Mouse (Mus musculus): Measurements from ENCODE around the gene Ddx25. TPM values are rescaled to one million over a fixed set of nuclear protein-coding genes. Genes with fewer than 3 reads are reported as not detected.

The Ddx25 gene
- polyA plus RNA-seq, 1 experiment from 2014 or later: 1.2 TPM

GRCm38 (mm10) chr9:35488496-35488895, 69.8 kb downstream of the Ddx25 start:
- no peak for ATAC-seq
- no peaks in the 10 kb centered on the region for H3K27me3 ChIP-seq (replicated peaks; ENCODE audit: control insufficient read depth, insufficient read depth, low read length)
- WGBS: 80% methylated on average over 4 of the region's 4 CpGs
- H3K9ac ChIP-seq (ENCODE audit: low read depth, low read length): no peak overlapping the region
- no peaks in the 10 kb centered on the region for H3K4me1 ChIP-seq (ENCODE audit: control insufficient read depth, insufficient read depth, low read length)
- H3K36me3 ChIP-seq (ENCODE audit: control insufficient read depth, insufficient read depth, low read length): 0 out of 2 replicates have a peak, but pooled peaks cover 2% of the 10 kb centered on the region
- H3K27ac ChIP-seq (ENCODE audit: low read length): no peak overlapping the region
- no peak overlapping the region for H3K4me2 ChIP-seq (ENCODE audit: low read depth, low read length)
- H3K4me3 ChIP-seq (ENCODE audit: low read length): no peak overlapping the region
- no peaks in the 10 kb centered on the region for H3K9me3 ChIP-seq (ENCODE audit: control insufficient read depth, low read length)

Other genes starting within 250 kb of the Ddx25 start
- 4.7 and 5.5 TPM in 2 replicates for gene Cdon, start 137.4 kb downstream of the Ddx25 start, polyA plus RNA-seq (2015; fragmentation: Nextera tagmentation; extraction: Ambion mirVana)
- gene Gm1113, start 40.3 kb downstream of the Ddx25 start, polyA plus RNA-seq (2015; fragmentation: Nextera tagmentation; extraction: Ambion mirVana): not detected in 2 replicates
- 15.0 and 16.5 TPM in 2 replicates for gene Pus3, start 67 bp upstream of the Ddx25 start, polyA plus RNA-seq (2015; fragmentation: Nextera tagmentation; extraction: Ambion mirVana)
- 0.38 and 0.66 TPM in 2 replicates for gene Pate2, start 11.8 kb upstream of the Ddx25 start, polyA plus RNA-seq (2015; fragmentation: Nextera tagmentation; extraction: Ambion mirVana)
- 10.8 TPM in 2 replicates for gene Hyls1, start 11.9 kb upstream of the Ddx25 start, polyA plus RNA-seq (2015; fragmentation: Nextera tagmentation; extraction: Ambion mirVana)
- gene Pate4, start 53.4 kb upstream of the Ddx25 start, polyA plus RNA-seq (2015; fragmentation: Nextera tagmentation; extraction: Ambion mirVana): not detected in 2 replicates
- gene Pate3, start 89.7 kb upstream of the Ddx25 start, polyA plus RNA-seq (2015; fragmentation: Nextera tagmentation; extraction: Ambion mirVana): not detected in 2 replicates
- gene Pate1, start 128.9 kb upstream of the Ddx25 start, polyA plus RNA-seq (2015; fragmentation: Nextera tagmentation; extraction: Ambion mirVana): not detected in 2 replicates
- not detected in 2 replicates for gene Gm17677, start 182.5 kb upstream of the Ddx25 start, polyA plus RNA-seq (2015; fragmentation: Nextera tagmentation; extraction: Ambion mirVana)
- gene Gm17727, start 219.6 kb upstream of the Ddx25 start, polyA plus RNA-seq (2015; fragmentation: Nextera tagmentation; extraction: Ambion mirVana): not detected in 2 replicates
- gene Gm27235, start 231.6 kb upstream of the Ddx25 start, polyA plus RNA-seq (2015; fragmentation: Nextera tagmentation; extraction: Ambion mirVana): not detected in 2 replicates
- gene D730048I06Rik, start 231.6 kb upstream of the Ddx25 start, polyA plus RNA-seq (2015; fragmentation: Nextera tagmentation; extraction: Ambion mirVana): not detected in 2 replicates